Mouse (Mus musculus) cerebral cortex, adult 2 months (tissue): ENCODE results near the gene Casc3.

ENCODE experiments used
- WGBS: fragments of 180-500 bp; shearing (Covaris S2); methylation state at CpG from one replicate; pipeline ENCODE4 v1.1.7; 2018; 5-methylcytosine and 5-hydroxymethylcytosine counted together

Gene Casc3

DNA sequence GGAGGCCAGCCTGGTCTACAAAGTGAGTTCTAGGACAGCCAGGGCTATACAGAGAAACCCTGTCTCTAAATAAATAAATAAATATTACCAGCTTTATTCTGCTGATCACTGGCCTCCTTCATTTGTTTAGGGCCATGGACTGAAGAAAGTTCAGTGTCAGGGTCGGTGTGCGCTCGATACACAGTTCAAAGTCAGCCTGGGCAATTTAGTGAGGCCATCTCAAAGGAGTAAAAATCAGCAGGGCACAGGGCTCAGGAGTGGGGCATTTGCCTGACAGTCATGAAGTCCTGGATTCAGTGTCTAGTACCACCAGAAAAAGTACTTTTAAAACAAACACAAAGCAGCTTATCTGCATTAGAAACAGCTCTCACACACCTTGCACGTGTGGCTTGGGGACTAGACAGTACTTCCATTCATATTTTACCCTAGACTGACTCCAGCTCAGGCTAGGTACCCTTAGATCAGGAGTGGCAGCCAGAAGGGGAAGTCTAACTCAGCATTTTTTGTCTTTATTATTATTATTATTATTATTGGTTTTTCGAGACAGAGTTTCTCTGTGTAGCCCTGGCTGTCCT, 14.0 kb upstream of the Casc3 start:
- WGBS: 83% methylated on average over 5 of the region's 5 CpGs

DNA sequence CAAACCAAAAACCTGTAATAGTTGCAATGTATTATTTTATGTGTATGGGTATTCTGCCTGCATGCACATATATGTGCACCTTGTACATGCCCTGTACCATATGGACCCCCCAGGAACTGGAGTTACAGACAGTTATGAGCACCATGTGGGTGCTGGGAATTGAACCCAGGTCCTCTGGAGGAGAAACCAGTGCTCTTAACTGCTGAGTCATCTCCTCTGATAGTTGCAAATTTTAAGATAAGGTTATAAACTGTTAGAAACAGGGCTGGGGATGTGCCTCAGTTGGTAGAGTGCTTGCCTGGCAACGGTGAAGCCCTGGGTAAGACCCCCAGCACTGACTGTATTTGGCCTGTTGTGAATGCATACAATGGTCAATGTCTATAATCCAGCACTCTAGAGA, 13.3 kb upstream of the Casc3 start:
- WGBS: 78% methylated on average over 1 of the region's 1 CpGs

DNA sequence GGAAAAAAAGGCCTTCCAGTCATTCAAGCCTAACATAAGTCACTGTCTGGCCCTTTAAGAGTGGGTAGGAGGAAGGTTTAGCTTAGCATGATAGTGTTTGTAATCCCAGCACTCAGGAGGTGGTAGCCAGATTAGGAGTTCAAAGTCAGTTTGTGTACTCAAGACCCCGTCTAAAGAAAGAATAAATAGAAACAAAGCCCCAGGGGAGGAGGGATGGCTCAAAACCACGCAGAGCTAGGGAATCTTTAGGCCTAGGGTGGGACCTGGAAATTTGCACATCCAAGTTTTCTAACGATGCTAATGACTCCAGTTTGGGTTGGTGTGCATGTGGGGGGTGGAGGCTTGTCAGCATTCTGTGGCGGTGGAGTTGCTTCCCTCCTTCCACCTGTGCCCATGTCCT, 12.6 kb upstream of the Casc3 start:
- 13% methylated on average over 4 of the region's 4 CpGs for WGBS

DNA sequence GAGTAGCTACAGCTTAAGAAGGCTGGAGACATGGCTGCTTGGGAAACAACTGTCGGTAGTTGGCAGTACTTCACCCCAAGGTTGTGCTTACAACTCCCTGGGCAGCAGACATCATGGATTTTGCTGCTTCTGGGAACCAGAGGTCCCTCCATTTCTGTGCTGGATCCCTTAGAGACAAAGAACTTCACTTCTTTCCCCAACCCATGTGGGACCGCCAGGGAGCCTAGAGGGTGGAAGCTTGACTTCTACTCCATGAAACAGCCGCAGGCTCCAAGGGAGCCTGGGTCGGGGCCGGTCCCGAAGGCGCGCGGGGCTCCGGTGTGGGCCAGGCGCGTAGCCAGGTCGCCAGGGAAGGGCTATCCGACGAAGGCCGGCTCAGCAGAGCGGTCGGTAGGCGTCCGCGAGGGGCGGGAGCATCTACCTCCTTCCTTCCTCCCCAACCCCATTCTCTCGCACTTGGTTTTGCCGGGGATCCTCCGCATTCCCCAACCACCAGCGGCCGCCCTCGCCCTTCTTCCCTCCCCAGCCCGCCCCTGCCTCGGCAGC, 10.2 kb upstream of the Casc3 start:
- WGBS: under 1% methylated on average over 29 of the region's 30 CpGs

DNA sequence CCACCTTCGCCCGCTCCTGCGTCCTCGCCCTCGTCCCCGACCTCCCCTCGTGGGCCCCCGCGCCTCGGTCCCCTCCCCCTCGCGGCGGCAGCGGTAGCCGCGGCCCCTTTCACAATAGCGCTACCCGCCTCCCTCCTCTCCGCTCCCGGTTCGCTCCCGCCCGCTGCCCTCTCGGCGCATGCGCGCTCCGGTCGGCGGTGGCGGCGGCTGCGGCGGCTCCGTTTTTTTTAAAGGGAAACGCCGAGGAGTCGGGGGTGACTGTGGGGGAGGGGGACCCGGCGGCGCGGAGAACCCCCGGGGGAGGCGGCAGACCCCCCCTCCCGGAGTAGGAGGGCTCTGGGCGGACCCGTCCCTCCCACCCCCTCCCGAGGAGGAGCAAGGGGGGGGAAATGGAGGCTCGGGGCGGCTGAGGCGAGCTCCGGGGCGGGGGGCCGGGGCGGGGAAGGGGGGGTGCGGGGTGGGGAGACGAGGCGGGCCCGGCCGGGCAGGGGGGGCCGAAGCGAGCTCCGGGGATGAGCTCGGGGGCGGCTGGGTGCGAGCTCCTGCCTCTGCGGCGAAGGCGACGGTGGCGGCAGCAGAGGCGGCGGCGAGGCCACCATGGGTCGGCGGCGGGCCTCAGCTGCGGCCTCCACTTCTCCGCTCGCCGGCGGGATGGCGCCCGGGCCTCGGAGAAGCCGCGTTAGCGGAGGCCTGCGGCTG, 9.5 kb upstream of the Casc3 start, which contains the start of gene Msl1:
Gene Msl1, plus strand, starts transcription at position 502 of the 699 bp plus-strand sequence.
- under 1% methylated on average over 82 of the region's 89 CpGs for WGBS

DNA sequence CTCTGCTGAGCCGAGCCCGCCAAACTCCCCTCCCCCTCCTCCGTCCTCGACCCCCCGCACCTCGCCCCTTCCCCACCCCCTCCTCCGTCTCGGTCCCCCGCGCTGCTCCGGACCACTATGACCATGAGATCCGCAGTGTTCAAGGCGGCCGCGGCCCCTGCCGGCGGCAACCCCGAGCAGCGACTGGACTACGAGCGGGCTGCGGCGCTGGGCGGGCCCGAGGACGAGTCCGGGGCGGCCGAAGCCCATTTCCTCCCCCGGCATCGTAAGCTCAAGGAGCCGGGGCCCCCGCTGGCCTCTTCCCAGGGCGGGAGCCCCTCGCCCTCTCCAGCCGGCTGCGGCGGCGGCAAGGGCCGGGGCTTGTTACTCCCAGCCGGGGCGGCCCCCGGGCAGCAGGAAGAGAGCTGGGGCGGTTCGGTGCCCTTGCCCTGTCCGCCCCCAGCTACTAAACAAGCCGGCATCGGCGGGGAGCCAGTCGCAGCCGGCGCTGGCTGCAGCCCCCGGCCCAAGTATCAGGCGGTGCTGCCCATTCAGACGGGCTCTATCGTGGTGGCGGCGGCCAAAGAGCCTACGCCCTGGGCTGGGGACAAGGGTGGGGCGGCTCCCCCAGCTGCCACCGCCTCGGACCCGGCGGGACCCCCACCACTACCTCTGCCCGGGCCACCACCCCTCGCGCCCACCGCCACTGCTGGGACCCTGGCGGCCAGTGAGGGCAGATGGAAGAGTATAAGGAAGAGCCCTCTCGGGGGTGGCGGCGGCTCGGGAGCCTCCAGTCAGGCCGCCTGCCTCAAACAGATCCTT, 8.8 kb upstream of the Casc3 start:
- under 1% methylated on average over 64 of the region's 74 CpGs for WGBS

DNA sequence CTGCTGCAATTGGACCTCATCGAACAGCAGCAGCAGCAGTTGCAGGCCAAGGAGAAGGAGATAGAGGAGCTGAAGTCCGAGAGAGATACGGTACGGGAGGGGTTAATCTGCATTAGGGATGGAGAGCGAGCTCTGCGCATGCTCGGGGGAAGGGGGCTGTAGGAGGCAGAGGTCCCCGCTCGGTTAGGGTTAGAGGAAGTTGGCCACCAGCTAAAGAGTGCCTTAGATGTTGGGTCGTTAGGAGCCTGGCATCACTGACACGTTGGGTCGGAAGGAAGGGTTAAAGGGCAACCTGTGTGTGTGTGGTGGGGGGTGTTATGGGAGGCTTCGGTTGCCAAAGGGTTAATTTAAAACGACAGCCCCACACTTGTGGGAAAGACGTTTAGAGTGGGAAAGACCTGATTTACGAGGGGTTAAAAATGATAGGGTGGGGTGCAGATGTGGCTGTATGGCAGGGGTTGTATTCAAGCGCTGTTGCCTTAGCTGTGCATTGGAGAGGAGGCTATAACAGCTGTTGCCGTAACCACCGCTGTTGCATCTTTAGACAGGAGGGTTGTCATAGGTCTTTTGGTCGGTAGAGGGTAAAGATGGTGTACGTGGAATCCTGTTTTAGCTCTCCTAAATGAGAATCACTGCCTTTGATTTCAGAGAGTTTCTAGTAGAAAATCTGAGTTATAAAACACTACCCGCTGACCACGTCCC, 8.0 kb upstream of the Casc3 start:
- under 1% methylated on average over 23 of the region's 23 CpGs for WGBS

DNA sequence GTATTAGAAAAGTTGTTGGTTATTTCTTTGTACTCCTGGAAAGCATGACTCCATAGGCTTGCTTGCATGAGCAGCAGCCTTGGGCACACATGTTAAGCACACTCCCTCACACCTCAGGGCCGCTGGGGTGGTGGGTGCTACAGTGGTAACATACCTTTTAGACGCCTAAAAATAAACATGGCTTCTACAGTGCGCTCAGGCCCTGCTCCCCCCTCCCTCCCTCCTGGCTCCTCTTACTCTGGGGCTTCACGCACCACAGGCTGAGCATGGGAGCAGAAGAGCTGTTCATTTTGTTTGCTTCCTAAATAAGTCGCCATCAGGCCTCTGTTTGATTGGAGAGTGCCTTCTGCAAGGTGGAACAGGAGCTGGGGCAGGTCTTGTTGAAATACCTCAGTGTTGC, 7.4 kb upstream of the Casc3 start:
- 2% methylated on average over 5 of the region's 5 CpGs for WGBS

DNA sequence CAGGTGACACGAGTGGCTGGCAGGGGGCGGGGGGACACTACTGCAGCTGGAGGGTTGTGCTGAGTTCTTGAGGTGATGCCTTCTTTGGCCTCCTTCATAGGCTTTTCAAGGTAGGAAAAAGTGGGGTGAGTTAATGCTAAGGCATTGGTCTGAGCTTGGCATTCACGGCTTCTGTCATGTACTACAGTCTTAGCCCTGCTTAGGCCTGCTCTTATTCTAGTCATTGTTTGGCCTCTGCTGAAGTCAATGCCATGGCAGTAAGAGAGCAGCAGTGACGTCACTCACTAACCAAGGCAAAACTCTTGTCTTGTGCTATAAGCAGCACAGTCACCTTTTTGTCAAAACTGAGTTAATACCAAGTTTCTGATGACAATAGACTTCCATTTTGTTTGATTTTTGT, 6.8 kb upstream of the Casc3 start:
- 19% methylated on average over 4 of the region's 4 CpGs for WGBS

DNA sequence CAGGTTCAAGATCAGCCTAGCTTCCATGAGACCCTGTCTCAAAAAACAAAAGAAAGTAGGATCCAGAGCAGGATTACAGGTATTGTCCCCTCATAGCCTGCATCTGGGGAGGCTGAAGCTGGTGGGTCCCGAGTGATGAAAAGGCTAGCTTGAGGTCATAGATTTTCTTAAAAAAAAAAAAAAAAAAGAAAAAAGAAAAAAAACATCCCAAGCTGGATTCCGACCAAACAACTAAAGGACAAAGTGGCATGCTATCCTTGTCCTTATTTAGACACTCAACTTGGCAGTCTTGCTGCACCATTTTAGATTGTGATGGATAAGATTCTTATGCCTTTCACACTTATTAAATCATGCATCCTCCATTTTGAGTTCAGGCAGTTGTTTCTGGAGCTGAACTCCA, 3.7 kb downstream of the Casc3 start:
- 72% methylated on average over 2 of the region's 2 CpGs for WGBS

DNA sequence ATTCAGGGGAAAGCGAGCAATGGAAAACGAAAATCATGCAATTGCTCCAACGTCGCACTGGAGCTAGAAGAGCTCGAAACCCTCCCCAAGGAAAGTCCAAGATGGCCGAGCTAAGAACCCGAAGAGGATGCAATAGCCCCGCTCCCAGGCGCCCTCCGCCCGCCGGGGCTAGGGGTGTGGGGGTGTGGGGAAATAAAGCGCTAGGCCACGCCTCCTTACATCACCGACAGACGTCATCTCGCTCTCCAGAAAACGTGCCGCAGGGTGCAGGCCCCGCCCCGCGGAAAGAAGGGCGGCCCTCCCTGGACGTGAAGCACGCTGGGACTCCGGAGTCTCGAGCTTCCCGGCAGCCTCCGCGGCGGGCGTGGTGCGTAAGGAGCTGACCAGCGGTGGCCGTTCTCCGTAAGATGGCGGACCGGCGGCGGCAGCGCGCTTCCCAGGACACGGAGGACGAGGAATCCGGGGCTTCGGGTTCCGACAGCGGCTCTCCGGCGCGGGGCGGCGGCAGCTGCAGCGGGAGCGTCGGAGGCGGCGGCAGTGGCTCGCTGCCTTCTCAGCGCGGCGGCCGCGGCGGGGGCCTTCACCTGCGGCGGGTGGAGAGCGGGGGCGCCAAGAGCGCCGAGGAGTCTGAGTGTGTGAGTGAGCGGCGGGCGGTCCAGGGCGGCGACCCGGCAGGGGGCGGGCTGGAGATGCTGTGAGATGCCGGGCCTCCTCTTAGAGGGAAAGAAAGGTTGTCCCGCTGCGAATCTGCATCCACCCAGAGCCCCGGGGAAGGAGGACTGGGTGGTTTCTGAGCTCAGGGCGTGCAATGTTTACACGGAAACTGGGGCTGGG, 5.0 kb downstream of the Casc3 start:
- WGBS: under 1% methylated on average over 84 of the region's 84 CpGs

DNA sequence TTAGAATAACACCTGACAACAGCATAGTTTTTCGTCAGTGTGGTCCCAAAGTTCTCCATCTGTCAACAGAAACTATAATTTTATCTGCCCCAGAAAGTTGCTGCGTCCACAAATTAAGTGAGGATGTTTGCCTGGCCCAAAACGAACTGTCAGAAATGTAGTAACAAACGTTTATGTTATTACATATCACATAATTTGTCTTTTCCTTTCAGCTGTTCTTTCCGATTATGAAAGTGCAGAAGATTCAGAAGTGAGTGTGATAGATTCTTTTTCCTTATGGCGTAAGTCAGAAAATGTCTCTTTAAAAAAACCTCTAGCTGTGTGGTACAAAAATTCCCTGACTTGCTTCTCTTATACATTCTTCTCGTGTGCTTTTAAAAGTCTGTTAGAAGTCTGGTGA, 6.0 kb downstream of the Casc3 start:
- WGBS: 38% methylated on average over 7 of the region's 7 CpGs

DNA sequence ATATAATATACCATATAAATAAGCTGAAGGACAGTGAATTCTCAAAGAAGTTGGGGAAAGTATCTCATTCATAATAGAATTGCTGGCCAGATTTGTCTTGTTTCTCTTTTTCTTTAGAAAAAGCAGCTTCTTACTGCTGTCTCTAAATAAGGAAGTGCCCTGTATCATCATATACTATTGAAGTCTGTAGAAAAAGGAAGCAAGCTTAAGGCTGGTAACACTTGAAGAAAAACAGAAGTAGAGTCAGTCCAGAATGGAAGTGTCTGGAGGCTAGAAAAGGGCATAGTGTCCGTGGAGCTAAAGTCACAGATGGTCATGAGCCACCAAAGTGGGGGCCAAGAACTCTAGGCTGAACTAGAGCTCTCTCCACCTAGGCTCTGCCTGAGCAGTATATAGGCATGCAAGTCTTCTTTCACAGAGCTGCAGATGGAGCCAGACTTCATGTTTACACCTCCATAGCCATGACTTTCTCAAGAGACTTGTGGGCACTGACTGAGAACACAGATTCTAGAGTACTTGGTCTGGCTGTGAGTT, 12.1 kb downstream of the Casc3 start:
- 94% methylated on average over 1 of the region's 1 CpGs for WGBS

DNA sequence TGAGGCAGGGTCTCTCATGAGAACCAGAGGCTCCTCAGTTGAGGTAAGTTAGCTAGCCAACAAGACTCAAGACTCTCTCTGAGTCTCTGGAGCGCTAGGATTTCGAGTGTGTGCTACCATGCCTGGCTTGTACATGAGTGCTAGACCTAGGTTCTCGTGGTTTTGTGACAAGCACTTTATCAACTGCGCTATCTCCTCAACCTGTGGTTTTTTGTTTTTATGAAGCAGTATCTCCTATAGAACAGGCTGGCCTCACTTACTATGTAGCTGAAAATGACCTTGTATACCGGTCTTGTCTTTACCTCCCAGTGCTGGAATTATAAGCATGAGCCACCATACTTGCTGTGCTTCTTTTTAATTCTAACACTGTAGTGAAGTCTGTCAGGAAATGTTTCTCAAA, 16.3 kb downstream of the Casc3 start:
- 93% methylated on average over 5 of the region's 5 CpGs for WGBS

DNA sequence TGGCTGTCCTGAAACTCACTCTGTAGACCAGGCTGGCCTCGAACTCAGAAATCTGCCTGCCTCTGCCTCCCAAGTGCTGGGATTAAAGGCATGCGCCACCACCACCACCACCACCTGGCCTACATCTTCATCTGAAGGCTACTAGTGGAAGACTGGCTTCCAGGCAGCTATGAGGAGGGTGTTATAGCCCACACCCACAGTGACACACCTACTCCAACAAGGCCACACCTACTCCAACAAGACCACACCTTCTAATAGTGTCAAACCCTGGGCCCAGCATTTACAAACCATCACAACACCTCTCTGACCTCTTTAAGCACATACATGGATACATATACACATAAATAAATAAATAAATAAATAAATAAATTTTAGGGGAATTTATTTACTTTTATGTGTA, 21.4 kb downstream of the Casc3 start:
- 99% methylated on average over 2 of the region's 2 CpGs for WGBS

DNA sequence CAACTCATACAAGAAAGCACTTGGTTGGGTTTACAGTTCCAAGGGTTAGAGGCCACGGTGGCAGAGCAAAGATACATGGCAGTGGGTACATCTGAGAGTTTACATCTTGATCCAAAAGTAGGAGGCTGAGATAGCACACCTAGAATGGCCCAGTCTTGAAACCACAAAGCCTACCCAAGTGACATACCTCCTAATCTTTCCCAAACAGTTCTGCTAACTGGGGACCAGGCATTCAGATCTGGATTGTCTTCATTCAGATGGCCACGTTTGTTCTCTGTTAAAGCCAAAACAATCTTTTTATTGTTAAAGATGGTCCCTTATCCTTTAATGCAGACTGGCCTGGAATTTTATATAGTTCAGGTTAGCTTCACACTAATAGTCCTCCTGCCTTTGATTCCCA, 23.2 kb downstream of the Casc3 start:
- WGBS: 75% methylated on average over 2 of the region's 2 CpGs

DNA sequence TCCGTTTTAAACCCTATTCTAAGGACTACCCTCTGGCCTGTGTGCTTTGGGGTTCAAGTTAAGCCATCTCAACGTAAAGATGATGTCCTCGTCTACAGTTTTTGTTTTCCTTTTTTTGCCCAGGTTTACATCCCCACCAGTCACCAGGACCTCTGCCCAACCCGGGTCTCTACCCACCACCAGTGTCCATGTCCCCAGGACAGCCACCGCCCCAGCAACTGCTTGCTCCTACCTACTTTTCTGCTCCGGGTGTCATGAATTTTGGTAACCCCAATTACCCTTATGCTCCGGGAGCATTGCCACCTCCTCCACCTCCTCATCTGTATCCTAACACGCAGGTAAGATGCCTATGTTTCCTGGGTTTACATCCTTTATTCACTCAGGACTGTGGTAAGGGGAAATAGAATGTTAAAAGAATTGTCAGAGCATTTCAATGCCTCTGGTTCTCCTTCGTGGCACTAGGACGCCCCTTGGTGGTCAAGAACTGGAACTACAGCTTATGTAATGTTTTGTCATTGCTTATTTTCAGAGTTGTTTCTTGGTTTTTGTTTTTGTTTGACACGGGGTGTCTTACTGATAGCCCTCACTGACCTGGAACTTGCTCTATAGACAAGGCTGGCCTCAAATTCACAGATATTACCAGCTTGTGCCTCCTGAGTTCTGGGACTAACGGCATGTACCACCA, 24.5 kb downstream of the Casc3 start:
- 52% methylated on average over 12 of the region's 12 CpGs for WGBS

DNA sequence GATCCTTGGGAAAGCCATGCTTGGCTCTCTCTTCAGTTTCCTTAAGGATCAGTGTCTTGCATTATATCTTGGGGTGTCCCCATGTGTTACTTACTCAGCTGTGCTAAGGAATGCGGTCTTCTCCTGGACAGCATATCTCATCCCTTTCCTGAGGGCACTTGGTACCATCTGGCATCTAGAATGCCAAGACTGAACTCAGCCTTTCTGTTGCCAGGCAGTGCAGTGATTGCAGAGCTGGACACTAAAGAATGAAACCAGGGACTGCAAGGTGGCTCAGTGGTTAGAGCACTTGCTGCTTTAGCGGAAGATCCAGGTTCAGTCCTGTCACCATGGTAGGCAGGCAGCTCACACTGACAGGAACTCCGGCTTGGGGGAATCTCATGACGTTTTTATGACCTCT, 25.2 kb downstream of the Casc3 start:
- 70% methylated on average over 4 of the region's 4 CpGs for WGBS

DNA sequence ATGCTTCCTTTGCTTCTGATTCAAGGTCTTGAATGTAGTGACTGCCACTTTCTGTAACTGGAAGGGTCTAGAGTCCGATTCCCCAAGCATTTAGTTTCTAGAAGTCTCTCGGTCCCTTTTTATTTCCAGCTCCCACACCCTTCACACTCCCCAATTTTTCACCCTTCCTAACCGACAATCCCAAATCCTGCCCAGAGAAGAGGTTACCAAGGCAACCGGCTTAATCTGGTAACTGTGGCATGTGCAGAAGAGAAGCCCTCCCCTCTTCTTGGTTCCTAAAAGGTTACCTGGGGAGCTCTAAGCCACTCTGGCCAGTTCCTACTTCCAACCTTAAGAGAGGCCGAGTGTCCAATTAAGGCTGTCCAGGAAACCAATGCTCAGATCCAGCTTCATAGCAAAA, 30.6 kb downstream of the Casc3 start:
- WGBS: 21% methylated on average over 5 of the region's 5 CpGs

DNA sequence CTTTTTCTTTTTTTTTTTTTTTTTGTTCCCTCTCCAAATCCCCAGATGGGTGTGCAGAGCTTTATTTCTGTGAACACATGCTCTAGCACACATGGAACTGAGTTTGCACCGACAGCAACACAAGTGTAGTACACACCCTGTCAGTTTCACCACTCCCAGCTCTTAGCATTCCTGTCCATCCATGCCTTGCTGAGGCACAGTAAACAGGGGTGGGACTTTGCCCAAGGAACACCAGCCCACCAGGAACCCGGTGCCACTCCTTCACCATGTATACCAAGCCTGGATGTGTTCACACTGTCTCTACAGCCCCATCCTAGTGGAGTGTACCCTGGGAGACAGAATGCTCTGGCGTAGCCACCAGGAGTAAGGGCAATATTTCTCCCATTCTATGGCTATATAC, 31.0 kb downstream of the Casc3 start:
- WGBS: 37% methylated on average over 3 of the region's 3 CpGs
